Mouse (Mus musculus): ENCODE measurements at regions not wholly inside any gene's neighbourhood (a gene's known extent, or its start where the extent isn't known, plus 50 kb on each side); places are given as distances from the start of the nearest gene placed in this dataset.

GRCm38 (mm10) chr13:42244240-42245086 lies 56.8 kb upstream of the Edn1 start:
- no peak for ATAC-seq (ENCODE audit: insufficient number of reproducible peaks, insufficient read depth, low FRiP score, low TSS enrichment, low read depth)
- H3K4me1 ChIP-seq, result peaks cover 5% of the 10 kb centered on the region; the same call in 1 of the 2 replicates
- H3K9me3 ChIP-seq, result no peaks in the 10 kb centered on the region
- 46% methylated on average over 7 of the region's 7 CpGs for WGBS
- 0 out of 2 replicates have a peak overlapping the region, but pooled peaks have one; percentile 33 for H3K9ac ChIP-seq
- no peak overlapping the region for H3K4me3 ChIP-seq
- H3K27ac ChIP-seq, result no peak overlapping the region
- no peaks in the 10 kb centered on the region for H3K27me3 ChIP-seq
- H3K4me2 ChIP-seq, result no peak overlapping the region
- H3K36me3 ChIP-seq, result no peaks in the 10 kb centered on the region

- 84% methylated on average over 11 of the region's 11 CpGs for WGBS
- no peak overlapping the region for H3K4me2 ChIP-seq
- no peaks in the 10 kb centered on the region for H3K9me3 ChIP-seq
- peaks cover 5% of the 10 kb centered on the region; the same call in 1 of the 2 replicates for H3K4me1 ChIP-seq
- H3K27ac ChIP-seq, result no peak overlapping the region
- H3K27me3 ChIP-seq, result no peaks in the 10 kb centered on the region
- ATAC-seq (ENCODE audit: insufficient number of reproducible peaks, insufficient read depth, low FRiP score, low TSS enrichment, low read depth), result no peak
- H3K4me3 ChIP-seq, result no peak overlapping the region
- H3K9ac ChIP-seq, result no peak overlapping the region
- H3K36me3 ChIP-seq, result no peaks in the 10 kb centered on the region
These were observed 55.4 kb upstream of the Edn1 start for GRCm38 (mm10) chr13:42245753-42246409.
